ENCODE assay signal across 13 mouse cellular contexts in genomic region chr9:23538051-23538450, GRCm38 (mm10).
DNase-seq lines count a peak whose midpoint lies in the region.
"Had no signal": no experiment of that assay in that cellular context is flagged by ENCODE, and none has a peak within 500 bp of the region (broad histone marks: within the 10 kb centered on the region; RNA-seq: fewer than 3 reads in every experiment).

No protein-coding gene starts in this region.

- peak; percentile 0 to 7 for DNase-seq in heart, adult 9 months (ENCODE audit: low spot score in 2 of 2)
- DNase-seq in heart, postnatal 4 days, result no peak
- peak; percentile 13 for DNase-seq in ovary, adult 18-20 months (ENCODE audit: low spot score)
- no peak for DNase-seq in ovary, postnatal 36 days (ENCODE audit: low spot score)
- peak; percentile 23 for DNase-seq in adrenal gland, postnatal 10 days
- DNase-seq in gastrocnemius, adult 18-20 months (ENCODE audit: low spot score), result no peak
- no peak for DNase-seq in right cerebral cortex, postnatal 36 days (ENCODE audit: low spot score in 2 of 2)
- DNase-seq: cerebellum, adult 11-12 months; cerebellum, postnatal 10 days; kidney, adult 18-20 months; kidney, postnatal 25 days; lung, postnatal 36 days; thymus, postnatal 14 days had no signal

Comparison
In these comparisons a context has a peak if more than half of its experiments do, and no peak if none do; other contexts are left out.
1. DNase-seq: peak in heart, adult 9 months (2 of 2), ovary, adult 18-20 months (single experiment) and adrenal gland, postnatal 10 days (single experiment); none in heart, postnatal 4 days (single experiment), ovary, postnatal 36 days (single experiment), gastrocnemius, adult 18-20 months (single experiment) and right cerebral cortex, postnatal 36 days (0 of 2).